7 mouse cellular contexts compared by ENCODE assay signal in the genomic region with DNA sequence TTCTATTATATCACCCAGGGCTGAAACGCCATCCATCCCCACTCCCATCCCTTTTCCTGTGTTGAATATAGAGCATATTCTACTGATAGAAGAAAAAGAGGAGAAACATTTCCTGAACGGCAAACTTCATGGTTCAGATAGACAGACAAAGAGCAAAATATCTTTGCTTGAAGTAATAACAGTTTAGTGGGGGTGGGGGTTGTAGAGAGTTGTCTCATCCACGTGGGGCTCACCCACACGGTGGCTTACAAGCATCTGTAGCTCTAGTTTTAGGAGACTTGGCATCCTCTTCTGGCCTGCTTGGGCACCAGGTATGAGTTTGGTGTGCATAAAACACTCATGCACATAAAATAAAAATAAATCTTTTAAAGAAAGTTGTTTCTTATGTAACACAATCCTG. TPM values are rescaled to one million over a fixed set of nuclear protein-coding genes. Genes with fewer than 3 reads are reported as not detected.
DNase-seq lines count a peak whose midpoint lies in the region; ATAC-seq and TF ChIP-seq lines count a peak whose summit lies in the region.

No protein-coding gene starts in this region.

- peak overlapping the region; percentile 80 for H3K4me2 ChIP-seq in lung, embryonic 16.5 days (ENCODE audit: low read depth, low read length)
- peak overlapping the region; percentile 76 for H3K4me2 ChIP-seq in intestine, embryonic 16.5 days (ENCODE audit: low read depth, low read length)
- H3K4me2 ChIP-seq in neural tube, embryonic 14.5 days (ENCODE audit: low read depth, low read length): peak overlapping the region; percentile 79

- no peak for TF ChIP-seq POLR2A in embryonic fibroblast, embryonic 13.5 days (IDR thresholded peaks at IDR 0.05; ENCODE audit: low read depth, low read length)

- H3K4me1 ChIP-seq in lung, embryonic 16.5 days (replicated peaks; ENCODE audit: control insufficient read depth, insufficient read depth, low read length): peaks cover 31% of the 10 kb centered on the region
- H3K4me1 ChIP-seq in embryonic fibroblast, embryonic 13.5 days (ENCODE audit: control insufficient read depth, insufficient read depth, low read length): peaks cover 9% of the 10 kb centered on the region
- H3K4me1 ChIP-seq in intestine, embryonic 16.5 days (ENCODE audit: control insufficient read depth, insufficient read depth, low read length): peaks cover 22% of the 10 kb centered on the region
- peaks cover 13% of the 10 kb centered on the region for H3K4me1 ChIP-seq in neural tube, embryonic 14.5 days (ENCODE audit: control insufficient read depth, insufficient read depth, low read length)

- TF ChIP-seq CTCF in embryonic fibroblast, embryonic 13.5 days (IDR thresholded peaks at IDR 0.05; ENCODE audit: borderline replicate concordance, insufficient read depth, low read length): no peak

- no peak for DNase-seq in lung, postnatal 25 days (ENCODE audit: low spot score)
- no peak for DNase-seq in thymus, postnatal 25 days
- no peak for DNase-seq in thymus, postnatal 4 days

- no peaks in the 10 kb centered on the region for H3K9me3 ChIP-seq in lung, embryonic 16.5 days (ENCODE audit: control insufficient read depth, low read length)
- H3K9me3 ChIP-seq in intestine, embryonic 16.5 days (ENCODE audit: control insufficient read depth, low read length): no peaks in the 10 kb centered on the region
- H3K9me3 ChIP-seq in neural tube, embryonic 14.5 days (ENCODE audit: control insufficient read depth, low read length): no peaks in the 10 kb centered on the region

- ATAC-seq in lung, embryonic 16.5 days (ENCODE audit: low read depth): no peak
- no peak for ATAC-seq in intestine, embryonic 16.5 days
- ATAC-seq in neural tube, embryonic 14.5 days (ENCODE audit: low read depth): no peak

- 9% methylated on average over 4 of the region's 4 CpGs for WGBS in lung, embryonic 16.5 days
- WGBS in intestine, embryonic 16.5 days: 24% methylated on average over 4 of the region's 4 CpGs
- 21% methylated on average over 4 of the region's 4 CpGs for WGBS in neural tube, embryonic 14.5 days

- H3K27ac ChIP-seq in lung, embryonic 16.5 days (ENCODE audit: low read length): no peak overlapping the region; the same call in 1 of the 2 replicates
- H3K27ac ChIP-seq in embryonic fibroblast, embryonic 13.5 days (ENCODE audit: insufficient read depth, low read length): peak overlapping the region; percentile 51
- H3K27ac ChIP-seq in intestine, embryonic 16.5 days (ENCODE audit: low read length): peak overlapping the region; percentile 95; the same call in 1 of the 2 replicates
- peak overlapping the region; percentile 92 for H3K27ac ChIP-seq in neural tube, embryonic 14.5 days (ENCODE audit: low read depth, low read length)

- peak overlapping the region; percentile 87 for H3K4me3 ChIP-seq in lung, embryonic 16.5 days (ENCODE audit: low read length)
- peak overlapping the region; percentile 85 for H3K4me3 ChIP-seq in embryonic fibroblast, embryonic 13.5 days (ENCODE audit: insufficient read depth, low read length)
- peak overlapping the region; percentile 78 for H3K4me3 ChIP-seq in intestine, embryonic 16.5 days (ENCODE audit: low read length)
- H3K4me3 ChIP-seq in neural tube, embryonic 14.5 days (ENCODE audit: low read depth, low read length): peak overlapping the region; percentile 75

- no peaks in the 10 kb centered on the region for H3K27me3 ChIP-seq in lung, embryonic 16.5 days (ENCODE audit: control insufficient read depth, insufficient read depth, low read depth, low read length)
- H3K27me3 ChIP-seq in intestine, embryonic 16.5 days (replicated peaks; ENCODE audit: control insufficient read depth, insufficient read depth, low read length): no peaks in the 10 kb centered on the region
- no peaks in the 10 kb centered on the region for H3K27me3 ChIP-seq in neural tube, embryonic 14.5 days (ENCODE audit: control insufficient read depth, insufficient read depth, low read length)

- H3K36me3 ChIP-seq in lung, embryonic 16.5 days (ENCODE audit: control insufficient read depth, insufficient read depth, low read length): no peaks in the 10 kb centered on the region
- no peaks in the 10 kb centered on the region for H3K36me3 ChIP-seq in intestine, embryonic 16.5 days (ENCODE audit: control insufficient read depth, insufficient read depth, low read length)
- no peaks in the 10 kb centered on the region for H3K36me3 ChIP-seq in neural tube, embryonic 14.5 days (ENCODE audit: control insufficient read depth, insufficient read depth, low read length)

- peak overlapping the region; percentile 98 for H3K9ac ChIP-seq in lung, embryonic 16.5 days (ENCODE audit: low read length)
- peak overlapping the region; percentile 95 for H3K9ac ChIP-seq in intestine, embryonic 16.5 days (ENCODE audit: low read depth, low read length)
- peak overlapping the region; percentile 98 for H3K9ac ChIP-seq in neural tube, embryonic 14.5 days (replicated peaks; ENCODE audit: low read depth, low read length)

RNA-seq across cellular contexts. Expression of a gene that starts 0.6 kb away (rescaled TPM):
- polyA plus RNA-seq in lung, embryonic 16.5 days (2015; fragmentation: Nextera tagmentation; extraction: Ambion mirVana): 2,242 and 2,568 TPM in 2 replicates
- 1,555 and 1,872 TPM in 2 replicates for polyA plus RNA-seq in embryonic fibroblast, embryonic 13.5 days (2011; ENCODE audit: insufficient read length, low read depth, missing spikeins)
- 1,797 and 1,804 TPM in 2 replicates for polyA plus RNA-seq in intestine, embryonic 16.5 days (2015; fragmentation: Nextera tagmentation; extraction: Ambion mirVana)
- 4,880 and 5,654 TPM in 2 replicates for polyA plus RNA-seq in neural tube, embryonic 14.5 days (2014; fragmentation: Nextera tagmentation; extraction: Ambion mirVana)

RNA-seq across cellular contexts. Expression of a gene that starts 59.4 kb away (rescaled TPM):
- 26.6 and 30.6 TPM in 2 replicates for polyA plus RNA-seq in lung, embryonic 16.5 days (2015; fragmentation: Nextera tagmentation; extraction: Ambion mirVana)
- 132 and 150 TPM in 2 replicates for polyA plus RNA-seq in embryonic fibroblast, embryonic 13.5 days (2011; ENCODE audit: insufficient read length, low read depth, missing spikeins)
- 23.8 and 24.6 TPM in 2 replicates for polyA plus RNA-seq in intestine, embryonic 16.5 days (2015; fragmentation: Nextera tagmentation; extraction: Ambion mirVana)
- polyA plus RNA-seq in neural tube, embryonic 14.5 days (2014; fragmentation: Nextera tagmentation; extraction: Ambion mirVana): 36.3 and 37.1 TPM in 2 replicates
